10 mouse cellular contexts compared by ENCODE assay signal in the genomic region with DNA sequence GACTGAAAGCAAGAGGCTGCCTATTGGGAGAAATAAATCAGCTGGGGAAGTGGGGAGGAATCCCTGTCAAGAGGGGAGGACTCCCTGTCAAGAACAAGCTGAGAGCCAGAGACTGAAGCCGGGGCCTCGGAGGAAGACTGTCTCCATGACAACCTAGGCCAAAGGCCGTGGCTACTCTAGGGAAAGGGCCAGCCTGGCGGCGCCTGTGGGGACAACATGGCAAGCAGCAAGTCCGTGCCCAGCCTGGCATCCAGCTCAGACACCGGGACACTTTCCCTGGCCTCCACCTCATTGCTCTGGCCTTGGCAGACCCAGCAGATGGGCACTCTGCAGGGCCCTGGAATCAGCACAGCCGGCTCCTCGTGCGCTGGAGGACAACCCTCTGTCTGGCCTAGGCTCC.
DNase-seq lines count a peak whose midpoint lies in the region; ATAC-seq lines count a peak whose summit lies in the region.
"Had no signal": no experiment of that assay in that cellular context is flagged by ENCODE, and none has a peak within 500 bp of the region (broad histone marks: within the 10 kb centered on the region; RNA-seq: fewer than 3 reads in every experiment).

No protein-coding gene starts in this region.

- ATAC-seq in hindbrain, embryonic 13.5 days (ENCODE audit: low FRiP score), result 0 out of 2 replicates have a peak, but pooled peaks have one; percentile 25

- H3K9ac ChIP-seq in hindbrain, embryonic 13.5 days, result no peak overlapping the region
- H3K9ac ChIP-seq: limb, embryonic 12.5 days had no signal

- peak; percentile 79 to 89 for DNase-seq in adrenal gland, adult (ENCODE audit: inconsistent age in 2 of 2, low spot score in 1 of 2)
- peak; percentile 74 for DNase-seq in adrenal gland, postnatal 25 days
- peak; percentile 28 to 36 for DNase-seq in frontal cortex, postnatal 10 days (ENCODE audit: low spot score in 2 of 2)
- peak; percentile 24 to 57 for DNase-seq in left cerebral cortex, postnatal 10 days (ENCODE audit: extremely low spot score in 1 of 2, low spot score in 2 of 2)
- peak; percentile 83 for DNase-seq in skeletal muscle tissue, adult 2 months (ENCODE audit: low read depth, low spot score)
- DNase-seq in T-cell, adult 2 months (ENCODE audit: low spot score), result no peak
- DNase-seq in thymus, postnatal 4 days, result no peak

- H3K9me3 ChIP-seq in hindbrain, embryonic 13.5 days, result no peaks in the 10 kb centered on the region
- H3K9me3 ChIP-seq: limb, embryonic 12.5 days had no signal

- 32% methylated on average over 10 of the region's 10 CpGs for WGBS in hindbrain, embryonic 13.5 days

- no peak overlapping the region for H3K4me3 ChIP-seq in hindbrain, embryonic 13.5 days
- H3K4me3 ChIP-seq: erythroblast, embryonic 14.5 days; limb, embryonic 12.5 days had no signal

- no peak overlapping the region for H3K27ac ChIP-seq in hindbrain, embryonic 13.5 days
- H3K27ac ChIP-seq: limb, embryonic 12.5 days had no signal

- H3K27me3 ChIP-seq in hindbrain, embryonic 13.5 days, result no peaks in the 10 kb centered on the region
- H3K27me3 ChIP-seq: limb, embryonic 12.5 days had no signal

- intact Hi-C loops in left cerebral cortex, postnatal 10 days (cut with DNase I), result no loop called here

- peaks cover 32% of the 10 kb centered on the region for H3K4me1 ChIP-seq in hindbrain, embryonic 13.5 days (replicated peaks)

- no peak overlapping the region for H3K4me2 ChIP-seq in hindbrain, embryonic 13.5 days
- H3K4me2 ChIP-seq: limb, embryonic 12.5 days had no signal

- H3K36me3 ChIP-seq in hindbrain, embryonic 13.5 days, result no peaks in the 10 kb centered on the region
- H3K36me3 ChIP-seq: limb, embryonic 12.5 days had no signal

Comparison
In these comparisons a context has a peak if more than half of its experiments do, and no peak if none do; other contexts are left out.
1. DNase-seq: peak in adrenal gland, adult (2 of 2), adrenal gland, postnatal 25 days (single experiment), frontal cortex, postnatal 10 days (2 of 2), left cerebral cortex, postnatal 10 days (2 of 2) and skeletal muscle tissue, adult 2 months (single experiment); none in T-cell, adult 2 months (single experiment) and thymus, postnatal 4 days (single experiment).